Mouse (Mus musculus) liver, embryonic 14.5 days (tissue): ENCODE measurements around the gene Ddx25.

Experiments
- CTCF ChIP-seq: IDR thresholded peaks from 2 replicates; pipeline ENCODE4 v1.5.1; 2016; ENCODE audit warnings: antibody characterized with exemption, low read depth, control low read depth
- EP300 ChIP-seq: IDR thresholded peaks from 2 replicates; pipeline ENCODE4 v1.6.1; 2016; ENCODE audit warnings: antibody characterized with exemption, low read depth

GRCm38 (mm10) chr9:35541488-35541887 is 16.8 kb downstream of the Ddx25 start:
- TF ChIP-seq CTCF, result peak; percentile 74
- no peak for TF ChIP-seq EP300
